23 mouse cellular contexts compared by ENCODE assay signal in the genomic region with DNA sequence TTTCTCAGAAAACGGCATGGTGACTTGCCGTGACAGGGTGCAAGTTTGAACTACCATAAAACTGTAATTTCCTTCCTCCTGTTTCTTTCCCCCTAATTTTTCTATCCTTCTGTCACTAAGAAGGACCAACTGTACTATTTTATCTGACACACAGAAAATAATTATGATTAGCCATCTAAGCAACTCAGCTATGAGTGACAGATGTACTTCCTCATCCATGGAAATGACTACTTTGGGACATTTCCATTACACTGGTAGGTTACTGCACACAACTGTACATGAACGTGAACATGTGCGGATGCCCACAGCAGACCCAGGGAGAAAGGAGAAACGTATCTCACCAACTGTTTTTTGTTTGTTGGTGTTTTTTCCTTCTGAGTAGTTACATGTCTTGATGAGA.
A peak's percentile ranks its signal among the peaks of the same experiment; 100 is the strongest.
DNase-seq lines count a peak whose midpoint lies in the region; ATAC-seq and TF ChIP-seq lines count a peak whose summit lies in the region.
"Had no signal": no experiment of that assay in that cellular context is flagged by ENCODE, and none has a peak within 500 bp of the region (broad histone marks: within the 10 kb centered on the region; RNA-seq: fewer than 3 reads in every experiment).

No protein-coding gene starts in this region.

- peak in 1 of 2 experiments; percentile 48; a peak in 1 of 4 replicates for TF ChIP-seq POLR2A in MEL (IDR thresholded peaks at IDR 0.05; ENCODE audit: control insufficient read depth in 1 of 2, insufficient read depth in 1 of 2, low read depth in 1 of 2, low read length in 2 of 2, poor library complexity in 1 of 2)

- peaks cover 21% of the 10 kb centered on the region for H3K4me1 ChIP-seq in liver, embryonic 11.5 days (replicated peaks; ENCODE audit: control insufficient read depth, insufficient read depth, low read length)
- no peaks in the 10 kb centered on the region for H3K4me1 ChIP-seq in liver, postnatal 0 days (ENCODE audit: insufficient read depth)
- H3K4me1 ChIP-seq in MEL (ENCODE audit: control insufficient read depth in 1 of 2, insufficient read depth in 2 of 2, low read length in 2 of 2): peaks cover 42 to 51% of the 10 kb centered on the region in 2 experiments
- H3K4me1 ChIP-seq in liver, embryonic 13.5 days (replicated peaks): peaks cover 41% of the 10 kb centered on the region
- H3K4me1 ChIP-seq: embryonic facial prominence, embryonic 13.5 days; embryonic facial prominence, embryonic 15.5 days; forebrain, embryonic 10.5 days; forebrain, embryonic 12.5 days had no signal

- TF ChIP-seq EP300 in liver, postnatal 0 days (IDR thresholded peaks at IDR 0.05; ENCODE audit: low read depth): no peak
- peak; percentile 82 for TF ChIP-seq EP300 in MEL (IDR thresholded peaks at IDR 0.05; ENCODE audit: low read depth in 1 of 2, low read length in 2 of 2)

- DNase-seq in liver, embryonic 11.5 days (ENCODE audit: low spot score): no peak
- no peak for DNase-seq in liver, postnatal 0 days
- peak; percentile 87 for DNase-seq in MEL (ENCODE audit: low read depth, low spot score)
- DNase-seq in MEL-GATA-1-ER (ENCODE audit: extremely low read depth, low read depth): peak; percentile 68
- DNase-seq in liver, embryonic 13.5 days: no peak
- no peak for DNase-seq in right cerebral cortex, postnatal 25 days
- no peak for DNase-seq in ovary, adult 18-20 months (ENCODE audit: low spot score)
- DNase-seq: adrenal gland, adult 2 months; adrenal gland, postnatal 10 days; adrenal gland, postnatal 25 days; cerebellum, adult 11-12 months; cerebellum, adult 2 months; cerebellum, adult 9-10 months; cerebellum, postnatal 10 days; cerebellum, postnatal 25 days; embryo, embryonic 11 days had no signal

- 65% methylated on average over 5 of the region's 5 CpGs for WGBS in liver, embryonic 11.5 days
- 62% methylated on average over 5 of the region's 5 CpGs for WGBS in liver, postnatal 0 days (ENCODE audit: insufficient replicate concordance)
- 37% methylated on average over 5 of the region's 5 CpGs for WGBS in liver, embryonic 13.5 days (ENCODE audit: insufficient replicate concordance)

- no peaks in the 10 kb centered on the region for H3K27me3 ChIP-seq in liver, embryonic 11.5 days (replicated peaks; ENCODE audit: control insufficient read depth, insufficient read depth, low read length)
- H3K27me3 ChIP-seq in liver, postnatal 0 days (ENCODE audit: insufficient read depth, low read length): no peaks in the 10 kb centered on the region
- H3K27me3 ChIP-seq in MEL (ENCODE audit: control insufficient read depth in 1 of 2, insufficient read depth in 2 of 2, low read length in 2 of 2): no peaks in the 10 kb centered on the region
- H3K27me3 ChIP-seq in liver, embryonic 13.5 days: no peaks in the 10 kb centered on the region
- H3K27me3 ChIP-seq: embryonic facial prominence, embryonic 13.5 days; embryonic facial prominence, embryonic 15.5 days; forebrain, embryonic 12.5 days had no signal

- TF ChIP-seq RAD21 in MEL (IDR thresholded peaks at IDR 0.05; ENCODE audit: low read depth, low read length): no peak

- no peaks in the 10 kb centered on the region for H3K9me3 ChIP-seq in liver, embryonic 11.5 days (ENCODE audit: control insufficient read depth, low read length)
- H3K9me3 ChIP-seq in liver, postnatal 0 days (ENCODE audit: low read length): no peaks in the 10 kb centered on the region
- H3K9me3 ChIP-seq in MEL (replicated peaks; ENCODE audit: insufficient read depth, low read length): no peaks in the 10 kb centered on the region
- H3K9me3 ChIP-seq in liver, embryonic 13.5 days (replicated peaks): no peaks in the 10 kb centered on the region
- H3K9me3 ChIP-seq: embryonic facial prominence, embryonic 15.5 days had no signal

- H3K4me2 ChIP-seq in liver, embryonic 11.5 days: no peak overlapping the region
- H3K4me2 ChIP-seq in liver, postnatal 0 days (ENCODE audit: low read depth, low read length): no peak overlapping the region
- no peak overlapping the region for H3K4me2 ChIP-seq in liver, embryonic 13.5 days
- H3K4me2 ChIP-seq: embryonic facial prominence, embryonic 13.5 days; embryonic facial prominence, embryonic 15.5 days; forebrain, embryonic 12.5 days had no signal

- H3K27ac ChIP-seq in liver, embryonic 11.5 days (ENCODE audit: low read depth, low read length): peak overlapping the region; percentile 64
- H3K27ac ChIP-seq in liver, postnatal 0 days (ENCODE audit: low read depth): no peak overlapping the region
- peak overlapping the region; percentile 100 for H3K27ac ChIP-seq in MEL (ENCODE audit: control insufficient read depth, low read depth, low read length)
- H3K27ac ChIP-seq in liver, embryonic 13.5 days: peak overlapping the region; percentile 68
- H3K27ac ChIP-seq: embryonic facial prominence, embryonic 13.5 days; embryonic facial prominence, embryonic 15.5 days; forebrain, embryonic 10.5 days; forebrain, embryonic 12.5 days had no signal

- H3K79me2 ChIP-seq in MEL (ENCODE audit: control insufficient read depth, insufficient read depth, low read length, poor library complexity): peaks cover 1% of the 10 kb centered on the region; the same call in 1 of the 2 replicates

- no peak overlapping the region for H3K9ac ChIP-seq in liver, embryonic 11.5 days (ENCODE audit: low read depth, low read length)
- H3K9ac ChIP-seq in liver, postnatal 0 days (replicated peaks): no peak overlapping the region
- H3K9ac ChIP-seq in MEL (ENCODE audit: control insufficient read depth, low read depth, low read length, poor library complexity, severe bottlenecking): peak overlapping the region; percentile 77
- H3K9ac ChIP-seq in liver, embryonic 13.5 days: no peak overlapping the region
- H3K9ac ChIP-seq: embryonic facial prominence, embryonic 13.5 days; embryonic facial prominence, embryonic 15.5 days; forebrain, embryonic 12.5 days had no signal

- no peaks in the 10 kb centered on the region for H3K36me3 ChIP-seq in liver, embryonic 11.5 days (ENCODE audit: control insufficient read depth, insufficient read depth, low read length)
- H3K36me3 ChIP-seq in liver, postnatal 0 days (replicated peaks; ENCODE audit: insufficient read depth, low read length): no peaks in the 10 kb centered on the region
- peaks cover 0 to 62% of the 10 kb centered on the region in 2 experiments; a peak in 2 of 4 replicates for H3K36me3 ChIP-seq in MEL (ENCODE audit: control insufficient read depth in 1 of 2, insufficient read depth in 2 of 2, low read length in 2 of 2)
- no peaks in the 10 kb centered on the region for H3K36me3 ChIP-seq in liver, embryonic 13.5 days
- H3K36me3 ChIP-seq: embryonic facial prominence, embryonic 13.5 days; embryonic facial prominence, embryonic 15.5 days; forebrain, embryonic 12.5 days had no signal

- no peak overlapping the region for H3K4me3 ChIP-seq in liver, embryonic 11.5 days (ENCODE audit: low read depth, low read length)
- no peak overlapping the region for H3K4me3 ChIP-seq in liver, postnatal 0 days (ENCODE audit: low read depth, low read length)
- H3K4me3 ChIP-seq in MEL (ENCODE audit: control insufficient read depth in 1 of 2, insufficient read depth in 1 of 2, low read depth in 2 of 2, low read length in 2 of 2): no peak overlapping the region
- H3K4me3 ChIP-seq in liver, embryonic 13.5 days (replicated peaks): no peak overlapping the region
- H3K4me3 ChIP-seq: embryonic facial prominence, embryonic 13.5 days; embryonic facial prominence, embryonic 15.5 days; erythroblast, embryonic 14.5 days; forebrain, embryonic 10.5 days; forebrain, embryonic 12.5 days had no signal

- ATAC-seq in liver, embryonic 11.5 days (replicated peaks; ENCODE audit: low FRiP score): no peak
- no peak for ATAC-seq in liver, postnatal 0 days
- no peak for ATAC-seq in liver, embryonic 13.5 days (ENCODE audit: low read depth)
- ATAC-seq: forebrain, embryonic 14.5 days; forebrain, embryonic 16.5 days had no signal

- no peak for TF ChIP-seq CTCF in liver, postnatal 0 days (IDR thresholded peaks at IDR 0.05; ENCODE audit: low read depth)
- no peak for TF ChIP-seq CTCF in MEL (IDR thresholded peaks at IDR 0.05 in 2 of 3, conservative IDR thresholded peaks at IDR 0.05 in 1 of 3; ENCODE audit: control insufficient read depth in 1 of 3, insufficient read depth in 1 of 3, low read depth in 2 of 3, low read length in 3 of 3, poor library complexity in 1 of 3, severe bottlenecking in 1 of 3)

TF ChIP-seq in MEL, 35 proteins besides CTCF, POLR2A, EP300 and RAD21 (continues in another document):
- TF ChIP-seq GATA1 (IDR thresholded peaks at IDR 0.05; ENCODE audit: low read depth, low read length) (peak; percentile 67; the same call in 1 of the 2 replicates), CHD2 (IDR thresholded peaks at IDR 0.05; ENCODE audit: low read length) (no peak), MXI1 (IDR thresholded peaks at IDR 0.05; ENCODE audit: low read depth, low read length) (no peak), TBP (IDR thresholded peaks at IDR 0.05; ENCODE audit: low read depth, low read length) (peak; percentile 78), SIN3A (IDR thresholded peaks at IDR 0.05; ENCODE audit: low read length) (no peak; the same call in 1 of the 2 replicates), BHLHE40 (IDR thresholded peaks at IDR 0.05; ENCODE audit: borderline replicate concordance, low read depth, low read length) (no peak), RCOR1 (IDR thresholded peaks at IDR 0.05; ENCODE audit: low read depth, low read length) (no peak), USF1 (IDR thresholded peaks at IDR 0.05; ENCODE audit: low read depth, low read length) (no peak), JUND (IDR thresholded peaks at IDR 0.05; ENCODE audit: low read depth, low read length) (no peak), ELF1 (IDR thresholded peaks at IDR 0.05; ENCODE audit: low read depth, low read length) (no peak), ZC3H11A (IDR thresholded peaks at IDR 0.05; ENCODE audit: low read depth, low read length) (no peak), ETS1 (IDR thresholded peaks at IDR 0.05; ENCODE audit: low read depth, low read length) (peak; percentile 74), MYB (IDR thresholded peaks at IDR 0.05; ENCODE audit: low read depth, low read length) (peak; percentile 67), USF2 (IDR thresholded peaks at IDR 0.05; ENCODE audit: borderline replicate concordance in 1 of 2, insufficient read depth in 1 of 2, low read depth in 1 of 2, low read length in 2 of 2) (no peak), TCF12 (IDR thresholded peaks at IDR 0.05; ENCODE audit: low read depth, low read length) (0 out of 2 replicates have a peak, but pooled peaks have one; percentile 57), MEF2A (IDR thresholded peaks at IDR 0.05; ENCODE audit: extremely low read depth, insufficient replicate concordance, low read depth, low read length, poor library complexity, severe bottlenecking) (no peak), POLR2AphosphoS2 (IDR thresholded peaks at IDR 0.05; ENCODE audit: low read length) (no peak; the same call in 1 of the 2 replicates), ZMIZ1 (IDR thresholded peaks at IDR 0.05; ENCODE audit: low read depth, low read length) (0 out of 2 replicates have a peak, but pooled peaks have one; percentile 28), ZNF384 (IDR thresholded peaks at IDR 0.05; ENCODE audit: low read depth, low read length) (no peak), NRF1 (IDR thresholded peaks at IDR 0.05; ENCODE audit: insufficient read depth, low read depth, low read length, poor library complexity, severe bottlenecking) (no peak)

Comparison
In these comparisons a context has a peak if more than half of its experiments do, and no peak if none do; other contexts are left out.
1. DNase-seq: peak in MEL (single experiment) and MEL-GATA-1-ER (single experiment); none in liver, embryonic 11.5 days (single experiment), liver, postnatal 0 days (single experiment), liver, embryonic 13.5 days (single experiment), right cerebral cortex, postnatal 25 days (single experiment) and ovary, adult 18-20 months (single experiment).